Comparison of ENCODE assay signal across 8 mouse cellular contexts in genomic region chr6:72615561-72616375, GRCm38 (mm10). TPM values are rescaled to one million over a fixed set of nuclear protein-coding genes. Genes with fewer than 3 reads are reported as not detected.
DNase-seq lines count a peak whose midpoint lies in the region; ATAC-seq and TF ChIP-seq lines count a peak whose summit lies in the region.

No protein-coding gene starts in this region.

- no peaks in the 10 kb centered on the region for H3K9me3 ChIP-seq in hindbrain, embryonic 10.5 days
- H3K9me3 ChIP-seq in megakaryocyte, embryonic 14.5 days: no peaks in the 10 kb centered on the region

- no peak for ATAC-seq in granulocyte monocyte progenitor cell, adult 5-6 weeks (replicated peaks; ENCODE audit: poor library complexity, severe bottlenecking)

- WGBS in liver, adult 2 months: 5% methylated on average over 25 of the region's 25 CpGs
- WGBS in hindbrain, embryonic 10.5 days: 29% methylated on average over 25 of the region's 25 CpGs

- DNase-seq in liver, adult 2 months (ENCODE audit: extremely low read depth, low read depth, low spot score): no peak
- DNase-seq in liver: no peak
- no peak for DNase-seq in hindbrain, embryonic 10.5 days (ENCODE audit: low spot score)
- no peak for DNase-seq in adipocyte (ENCODE audit: low spot score)
- no peak for DNase-seq in right cerebral cortex, postnatal 25 days

- peak overlapping the region; percentile 83 for H3K9ac ChIP-seq in liver, adult 2 months (ENCODE audit: low read depth, low read length)

- no peaks in the 10 kb centered on the region for H3K27me3 ChIP-seq in liver, adult 2 months (ENCODE audit: control insufficient read depth, insufficient read depth, low read length)
- no peaks in the 10 kb centered on the region for H3K27me3 ChIP-seq in hindbrain, embryonic 10.5 days (ENCODE audit: insufficient read depth, poor library complexity, severe bottlenecking)
- no peaks in the 10 kb centered on the region for H3K27me3 ChIP-seq in megakaryocyte, embryonic 14.5 days (replicated peaks)

- peak overlapping the region; percentile 68 for H3K27ac ChIP-seq in liver, adult 2 months (replicated peaks; ENCODE audit: insufficient read depth, low read depth, low read length)
- H3K27ac ChIP-seq in brown adipose tissue, adult 24 weeks (replicated peaks; ENCODE audit: low read depth, low read length): peak overlapping the region; percentile 49
- H3K27ac ChIP-seq in hindbrain, embryonic 10.5 days: peak overlapping the region; percentile 95

- no peak for TF ChIP-seq CTCF in liver, adult 2 months (IDR thresholded peaks at IDR 0.05; ENCODE audit: low read depth, low read length)

- H3K79me2 ChIP-seq in liver, adult 2 months (ENCODE audit: control insufficient read depth, insufficient read depth, low read length): peaks cover 16% of the 10 kb centered on the region; the same call in 1 of the 2 replicates

- H3K4me1 ChIP-seq in liver, adult 2 months (ENCODE audit: control insufficient read depth, insufficient read depth, low read length): peaks cover 31% of the 10 kb centered on the region
- H3K4me1 ChIP-seq in brown adipose tissue, adult 24 weeks (ENCODE audit: control insufficient read depth, insufficient read depth, insufficient read length, low read length): peaks cover 5% of the 10 kb centered on the region
- peaks cover 36% of the 10 kb centered on the region for H3K4me1 ChIP-seq in hindbrain, embryonic 10.5 days (replicated peaks)
- peaks cover 62% of the 10 kb centered on the region for H3K4me1 ChIP-seq in megakaryocyte, embryonic 14.5 days

- H3K36me3 ChIP-seq in liver, adult 2 months (ENCODE audit: control insufficient read depth, insufficient read depth, low read length): peaks cover 34% of the 10 kb centered on the region
- peaks cover 31% of the 10 kb centered on the region for H3K36me3 ChIP-seq in hindbrain, embryonic 10.5 days
- H3K36me3 ChIP-seq in megakaryocyte, embryonic 14.5 days (replicated peaks; ENCODE audit: low read length): peaks cover 45% of the 10 kb centered on the region

- no peak for TF ChIP-seq POLR2A in liver, adult 2 months (IDR thresholded peaks at IDR 0.05; ENCODE audit: extremely low read depth, insufficient read depth, low read length)

- peak overlapping the region; percentile 79 for H3K4me3 ChIP-seq in liver, adult 2 months (ENCODE audit: insufficient read depth, low read depth, low read length)
- peak overlapping the region; percentile 79 for H3K4me3 ChIP-seq in brown adipose tissue, adult 24 weeks (ENCODE audit: insufficient read depth, low read depth, low read length)
- peak overlapping the region; percentile 86 for H3K4me3 ChIP-seq in hindbrain, embryonic 10.5 days
- H3K4me3 ChIP-seq in megakaryocyte, embryonic 14.5 days (replicated peaks): peak overlapping the region; percentile 98

RNA-seq across cellular contexts. Expression of gene Tgoln1, which starts 1.0 kb away (rescaled TPM):
- total RNA-seq in liver, adult 2 months (2014; rRNA removed): 68.7 and 85.5 TPM in 2 replicates
- 41.4 and 48.0 TPM in 2 replicates for polyA plus RNA-seq in liver, adult 2 months (2012; rRNA removed)
- 115 and 176 TPM in 2 replicates for polyA plus RNA-seq in brown adipose tissue, adult 24 weeks (2012; ENCODE audit: insufficient read depth, insufficient read length, missing spikeins)
- polyA plus RNA-seq in hindbrain, embryonic 10.5 days (2016; fragmentation: Nextera tagmentation; extraction: Ambion mirVana): 32.7 and 34.7 TPM in 2 replicates
- polyA plus RNA-seq in megakaryocyte, embryonic 14.5 days (2012; ENCODE audit: insufficient read depth, low replicate concordance): 0.86 and 2.9 TPM in 2 replicates
- 31.1 and 32.7 TPM in 2 replicates for total RNA-seq in granulocyte monocyte progenitor cell, adult 5-6 weeks (2014; fragmentation: Nextera tagmentation)
- total RNA-seq in granulocyte monocyte progenitor cell, adult 5-6 weeks (2017): 66.5 and 71.3 TPM in 2 replicates

RNA-seq across cellular contexts. Expression of gene Retsat, which starts 17.5 kb away (rescaled TPM):
- total RNA-seq in liver, adult 2 months (2014; rRNA removed): 151 and 180 TPM in 2 replicates
- 303 and 340 TPM in 2 replicates for polyA plus RNA-seq in liver, adult 2 months (2012; rRNA removed)
- polyA plus RNA-seq in brown adipose tissue, adult 24 weeks (2012; ENCODE audit: insufficient read depth, insufficient read length, missing spikeins): 119 and 173 TPM in 2 replicates
- polyA plus RNA-seq in hindbrain, embryonic 10.5 days (2016; fragmentation: Nextera tagmentation; extraction: Ambion mirVana): 7.7 and 8.5 TPM in 2 replicates
- 7.6 and 25.6 TPM in 2 replicates for polyA plus RNA-seq in megakaryocyte, embryonic 14.5 days (2012; ENCODE audit: insufficient read depth, low replicate concordance)
- 17.7 and 20.8 TPM in 2 replicates for total RNA-seq in granulocyte monocyte progenitor cell, adult 5-6 weeks (2014; fragmentation: Nextera tagmentation)
- 28.0 and 32.0 TPM in 2 replicates for total RNA-seq in granulocyte monocyte progenitor cell, adult 5-6 weeks (2017)

RNA-seq across cellular contexts. Expression of gene Elmod3, which starts 17.6 kb away (rescaled TPM):
- 7.6 and 9.5 TPM in 2 replicates for total RNA-seq in liver, adult 2 months (2014; rRNA removed)
- polyA plus RNA-seq in liver, adult 2 months (2012; rRNA removed): 14.7 and 16.0 TPM in 2 replicates
- polyA plus RNA-seq in brown adipose tissue, adult 24 weeks (2012; ENCODE audit: insufficient read depth, insufficient read length, missing spikeins): 21.2 and 31.5 TPM in 2 replicates
- 13.7 and 15.7 TPM in 2 replicates for polyA plus RNA-seq in hindbrain, embryonic 10.5 days (2016; fragmentation: Nextera tagmentation; extraction: Ambion mirVana)
- 11.4 and 18.4 TPM in 2 replicates for polyA plus RNA-seq in megakaryocyte, embryonic 14.5 days (2012; ENCODE audit: insufficient read depth, low replicate concordance)
- total RNA-seq in granulocyte monocyte progenitor cell, adult 5-6 weeks (2014; fragmentation: Nextera tagmentation): 12.6 and 14.0 TPM in 2 replicates
- total RNA-seq in granulocyte monocyte progenitor cell, adult 5-6 weeks (2017): 7.4 and 16.3 TPM in 2 replicates
